Mouse (Mus musculus) left cerebral cortex, postnatal 10 days (tissue): ENCODE results near the gene Unk. TPM values are rescaled to one million over a fixed set of nuclear protein-coding genes. Genes with fewer than 3 reads are reported as not detected.

Experiments
- DNase-seq, 2 experiments: peaks; one replicate each; pipeline ENCODE4 v3.0.0; 2021 to 2022; ENCODE audit warnings: low spot score in 2 of 2, mixed read lengths in 1 of 2; ENCODE audit errors: extremely low spot score in 1 of 2
- intact Hi-C: fragments of 180-260 bp; cut with DNase I; formaldehyde crosslinking; loops from one replicate; pipeline ENCODE4 v1.15.1; 2025
- total RNA-seq, 2 experiments: library from RNA; stranded (reverse); gene quantifications; 2 replicates each; pipeline ENCODE4 v1.2.3; 2021

The Unk gene
- total RNA-seq, 2 experiments from 2014 or later: 24.8 to 25.8 TPM

- intact Hi-C loops: no loop called here
- DNase-seq: no peak
Measured at GRCm38 (mm10) chr11:116057237-116057881, 27.2 kb downstream of the Unk start.

GRCm38 (mm10) chr11:116058022-116058614 lies 28.0 kb downstream of the Unk start:
- no peak for DNase-seq

GRCm38 (mm10) chr11:116058868-116059690 lies 29.0 kb downstream of the Unk start:
- intact Hi-C loops: no loop called here
- no peak for DNase-seq

More at GRCm38 (mm10) chr11:116058022-116058614, 28.0 kb downstream of the Unk start:
- intact Hi-C loops: no loop called here

GRCm38 (mm10) chr11:116059691-116060025 lies 29.5 kb downstream of the Unk start:
- DNase-seq: no peak
- intact Hi-C loops: no loop called here

GRCm38 (mm10) chr11:116060596-116060995 lies 30.5 kb downstream of the Unk start:
- intact Hi-C loops: no loop called here
- no peak for DNase-seq

GRCm38 (mm10) chr11:116061641-116062415 lies 31.7 kb downstream of the Unk start:
- DNase-seq: no peak
- intact Hi-C loops: no loop called here

GRCm38 (mm10) chr11:116062521-116062920 lies 32.4 kb downstream of the Unk start:
- intact Hi-C loops: no loop called here
- DNase-seq: no peak

- intact Hi-C loops: no loop called here
- DNase-seq: no peak
Measured at GRCm38 (mm10) chr11:116063562-116063961, 33.4 kb downstream of the Unk start.

GRCm38 (mm10) chr11:116064187-116064867 lies 34.2 kb downstream of the Unk start:
- no peak for DNase-seq

GRCm38 (mm10) chr11:116065345-116065744 lies 35.2 kb downstream of the Unk start:
- intact Hi-C loops: no loop called here

More at GRCm38 (mm10) chr11:116064187-116064867, 34.2 kb downstream of the Unk start:
- intact Hi-C loops: no loop called here

GRCm38 (mm10) chr11:116071510-116071909 lies 41.4 kb downstream of the Unk start:
- peak in 1 of 2 experiments; percentile 46 for DNase-seq
- intact Hi-C loops: no loop called here

More at GRCm38 (mm10) chr11:116065345-116065744, 35.2 kb downstream of the Unk start:
- no peak for DNase-seq

- no peak for DNase-seq
- intact Hi-C loops: no loop called here
Measured at GRCm38 (mm10) chr11:116072608-116073007, 42.5 kb downstream of the Unk start.

GRCm38 (mm10) chr11:116074436-116074991 lies 44.4 kb downstream of the Unk start:
- intact Hi-C loops: no loop called here
- no peak for DNase-seq

- DNase-seq: no peak
- intact Hi-C loops: no loop called here
Measured at GRCm38 (mm10) chr11:116075539-116076265, 45.6 kb downstream of the Unk start.

GRCm38 (mm10) chr11:116076266-116076540 lies 46.1 kb downstream of the Unk start:
- intact Hi-C loops: no loop called here
- no peak for DNase-seq

- intact Hi-C loops: no loop called here
- no peak for DNase-seq
Measured at GRCm38 (mm10) chr11:116076836-116077235, 46.7 kb downstream of the Unk start.

- intact Hi-C loops: no loop called here
- DNase-seq: no peak
Measured at GRCm38 (mm10) chr11:116077446-116078204, 47.5 kb downstream of the Unk start, which contains the start of gene Unc13d. Unc13d (minus strand) TSS chr11:116077961.
